10 mouse cellular contexts compared by ENCODE assay signal in the genomic region with DNA sequence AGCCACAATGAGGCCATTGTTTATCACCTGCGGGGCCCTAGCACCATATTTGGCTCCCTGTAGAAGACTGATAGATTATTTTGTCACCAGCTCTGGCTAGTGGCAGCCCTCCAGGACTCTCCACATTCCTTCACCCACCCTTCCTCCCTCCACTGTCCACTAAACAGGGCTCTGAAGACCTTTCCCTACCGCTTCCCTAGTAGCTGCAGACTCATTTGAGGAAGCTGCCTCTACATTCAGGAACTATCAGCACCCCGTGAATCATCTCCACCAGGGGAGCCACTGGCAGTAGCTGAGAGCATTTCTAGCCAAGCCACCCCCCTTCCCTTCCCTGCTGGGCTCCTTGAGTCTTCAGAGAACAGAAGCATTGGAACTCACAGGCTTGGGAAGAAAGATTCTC. TPM values are rescaled to one million over a fixed set of nuclear protein-coding genes. Genes with fewer than 3 reads are reported as not detected.
DNase-seq lines count a peak whose midpoint lies in the region; ATAC-seq and TF ChIP-seq lines count a peak whose summit lies in the region.
"Had no signal": no experiment of that assay in that cellular context is flagged by ENCODE, and none has a peak within 500 bp of the region (broad histone marks: within the 10 kb centered on the region; RNA-seq: fewer than 3 reads in every experiment).

No protein-coding gene starts in this region.

- H3K4me2 ChIP-seq in hindbrain, embryonic 16.5 days (ENCODE audit: low read length), result no peak overlapping the region
- H3K4me2 ChIP-seq: limb, embryonic 12.5 days had no signal

- H3K9ac ChIP-seq in hindbrain, embryonic 16.5 days (ENCODE audit: low read depth, low read length), result no peak overlapping the region
- H3K9ac ChIP-seq: limb, embryonic 12.5 days had no signal

- TF ChIP-seq CTCF in left cerebral cortex, adult 2 months (IDR thresholded peaks at IDR 0.05), result peak; percentile 48

- no peaks in the 10 kb centered on the region for H3K27me3 ChIP-seq in hindbrain, embryonic 16.5 days (replicated peaks; ENCODE audit: control insufficient read depth, insufficient read depth, low read length)
- H3K27me3 ChIP-seq: limb, embryonic 12.5 days had no signal

- DNase-seq in left cerebral cortex, adult 2 months (ENCODE audit: extremely low spot score in 1 of 2, low spot score in 2 of 2), result no peak
- DNase-seq in left cerebral cortex, adult 18-20 months (ENCODE audit: low spot score in 2 of 2), result no peak
- peak; percentile 76 for DNase-seq in fibroblast of lung, adult 2 months (ENCODE audit: low read depth)
- peak; percentile 53 for DNase-seq in heart, postnatal 25 days (ENCODE audit: low spot score)
- DNase-seq in left cerebral cortex, adult 9 months (ENCODE audit: low spot score in 2 of 2), result no peak
- DNase-seq in layer of hippocampus, adult 11-12 months (ENCODE audit: low spot score), result no peak
- DNase-seq: right cerebral cortex, adult 18-20 months had no signal

- H3K9me3 ChIP-seq in hindbrain, embryonic 16.5 days (ENCODE audit: control insufficient read depth, low read length), result no peaks in the 10 kb centered on the region
- H3K9me3 ChIP-seq: limb, embryonic 12.5 days had no signal

- H3K27ac ChIP-seq in left cerebral cortex, adult 2 months, result no peak overlapping the region; the same call in 1 of the 2 replicates
- H3K27ac ChIP-seq in hindbrain, embryonic 16.5 days (ENCODE audit: low read depth, low read length), result no peak overlapping the region
- H3K27ac ChIP-seq: limb, embryonic 12.5 days had no signal

- no peaks in the 10 kb centered on the region for H3K4me1 ChIP-seq in hindbrain, embryonic 16.5 days (ENCODE audit: control insufficient read depth, insufficient read depth, low read depth, low read length)
- H3K4me1 ChIP-seq: limb, embryonic 12.5 days had no signal

- H3K36me3 ChIP-seq in hindbrain, embryonic 16.5 days (ENCODE audit: control insufficient read depth, insufficient read depth, low read length), result no peaks in the 10 kb centered on the region
- H3K36me3 ChIP-seq: limb, embryonic 12.5 days had no signal

- intact Hi-C loops in left cerebral cortex, adult 2 months (cut with DNase I), result no loop called here
- intact Hi-C loops in heart, postnatal 25 days (cut with DNase I), result no loop called here

- H3K4me3 ChIP-seq in left cerebral cortex, adult 2 months, result no peak overlapping the region
- no peak overlapping the region for H3K4me3 ChIP-seq in hindbrain, embryonic 16.5 days (ENCODE audit: low read length)
- H3K4me3 ChIP-seq: limb, embryonic 12.5 days had no signal

- peak; percentile 72 for ATAC-seq in megakaryocyte progenitor cell, adult 5-6 weeks (replicated peaks; ENCODE audit: poor library complexity)
- no peak for ATAC-seq in hindbrain, embryonic 16.5 days

- WGBS in hindbrain, embryonic 16.5 days, result 61% methylated on average over 3 of the region's 3 CpGs

RNA-seq across cellular contexts. Expression of gene Irf2bp2, which starts 45.9 kb away (rescaled TPM):
- 10 to 100 TPM; 63.9 to 78.4 TPM for total RNA-seq in left cerebral cortex, adult 2 months (2021)
- total RNA-seq in left cerebral cortex, adult 18-20 months (2021), result 10 to 100 TPM; 74.0 to 77.6 TPM
- 10 to 100 TPM; 63.9 to 71.4 TPM for total RNA-seq in heart, postnatal 25 days (2021)
- total RNA-seq in megakaryocyte progenitor cell, adult 5-6 weeks (2015), result 109 and 114 TPM in 2 replicates
- total RNA-seq in megakaryocyte progenitor cell, adult 5-6 weeks (2017), result 95.7 and 110 TPM in 2 replicates
- polyA plus RNA-seq in hindbrain, embryonic 16.5 days (2015; fragmentation: Nextera tagmentation; extraction: Ambion mirVana), result 8.0 and 8.2 TPM in 2 replicates

Comparison
In these comparisons a context has a peak if more than half of its experiments do, and no peak if none do; other contexts are left out.
1. DNase-seq: peak in fibroblast of lung, adult 2 months (single experiment) and heart, postnatal 25 days (single experiment); none in left cerebral cortex, adult 2 months (0 of 2), left cerebral cortex, adult 18-20 months (0 of 2), left cerebral cortex, adult 9 months (0 of 2) and layer of hippocampus, adult 11-12 months (single experiment).